Mouse (Mus musculus) MEL (cell line): ENCODE results near the gene Ankrd53.

Experiments used
- CTCF ChIP-seq, 3 experiments: IDR thresholded peaks in 2 of 3; conservative IDR thresholded peaks in 1 of 3; 2 replicates each; pipeline ENCODE4 v1.5.1; 2011 to 2012; ENCODE audit warnings: low read length in 3 of 3, low read depth in 2 of 3, mild to moderate bottlenecking in 2 of 3, improper control_type of control experiment in 1 of 3, inconsistent platforms in 1 of 3, mixed read lengths in 1 of 3, moderate library complexity in 1 of 3; ENCODE audit not compliant: control insufficient read depth in 1 of 3, insufficient read depth in 1 of 3, poor library complexity in 1 of 3, severe bottlenecking in 1 of 3
- E2F4 ChIP-seq: IDR thresholded peaks from 2 replicates; pipeline ENCODE4 v1.6.1; 2011; ENCODE audit warnings: low read depth, low read length, improper control_type of control experiment, borderline replicate concordance
- GATA1 ChIP-seq: IDR thresholded peaks from 2 replicates; pipeline ENCODE4 v1.6.1; 2011; ENCODE audit warnings: low read depth, low read length, improper control_type of control experiment
- MEF2A ChIP-seq: IDR thresholded peaks from 2 replicates; pipeline ENCODE4 v1.6.1; 2014; ENCODE audit warnings: low read depth, mild to moderate bottlenecking, inconsistent platforms, low read length, improper control_type of control experiment; ENCODE audit not compliant: poor library complexity, insufficient replicate concordance, severe bottlenecking; ENCODE audit errors: extremely low read depth
- NELFE ChIP-seq: IDR thresholded peaks from 2 replicates; pipeline ENCODE4 v1.6.1; 2011; ENCODE audit warnings: low read depth, low read length, improper control_type of control experiment
- NRF1 ChIP-seq: IDR thresholded peaks from 2 replicates; pipeline ENCODE4 v1.6.1; 2014; ENCODE audit warnings: low read depth, mild to moderate bottlenecking, inconsistent platforms, low read length, improper control_type of control experiment, moderate library complexity; ENCODE audit not compliant: poor library complexity, insufficient read depth, severe bottlenecking
- POLR2A ChIP-seq, 2 experiments: IDR thresholded peaks; 2 replicates each; pipeline ENCODE4 v1.6.1; 2011 to 2012; ENCODE audit warnings: low read length in 2 of 2, mild to moderate bottlenecking in 2 of 2, control low read depth in 1 of 2, improper control_type of control experiment in 1 of 2, low read depth in 1 of 2, moderate library complexity in 1 of 2; ENCODE audit not compliant: control insufficient read depth in 1 of 2, insufficient read depth in 1 of 2, poor library complexity in 1 of 2
- USF1 ChIP-seq: IDR thresholded peaks from 2 replicates; pipeline ENCODE4 v1.6.1; 2014; ENCODE audit warnings: low read depth, mild to moderate bottlenecking, inconsistent platforms, low read length, improper control_type of control experiment, moderate library complexity
- ZNF384 ChIP-seq: IDR thresholded peaks from 2 replicates; pipeline ENCODE4 v1.6.1; 2012; ENCODE audit warnings: low read depth, mild to moderate bottlenecking, inconsistent platforms, low read length, improper control_type of control experiment

GRCm38 (mm10) chr6:83744557-83744956 lies 17.9 kb upstream of the Ankrd53 start:
- TF ChIP-seq ZNF384 (no peak), MEF2A (no peak), CTCF (IDR thresholded peaks at IDR 0.05 in 2 of 3, conservative IDR thresholded peaks at IDR 0.05 in 1 of 3; ENCODE audit: control insufficient read depth in 1 of 3, insufficient read depth in 1 of 3, low read depth in 2 of 3, low read length in 3 of 3, poor library complexity in 1 of 3, severe bottlenecking in 1 of 3) (no peak), USF1 (no peak), GATA1 (no peak), NELFE (no peak), NRF1 (no peak), POLR2A (IDR thresholded peaks at IDR 0.05; ENCODE audit: control insufficient read depth in 1 of 2, insufficient read depth in 1 of 2, low read depth in 1 of 2, low read length in 2 of 2, poor library complexity in 1 of 2) (no peak), E2F4 (no peak)
